Mouse (Mus musculus) ES-E14 (cell line): ENCODE results near the gene Fam53a.

Experiments
- CHD2 ChIP-seq: IDR thresholded peaks from 2 replicates; pipeline ENCODE4 v1.6.1; 2014; ENCODE audit warnings: mild to moderate bottlenecking, low read depth, low read length, inconsistent platforms
- HCFC1 ChIP-seq: IDR thresholded peaks from 2 replicates; pipeline ENCODE4 v1.6.1; 2012; ENCODE audit warnings: low read length, inconsistent platforms, borderline replicate concordance; ENCODE audit not compliant: insufficient read depth
- MAFK ChIP-seq: IDR thresholded peaks from 2 replicates; pipeline ENCODE4 v1.6.1; 2014; ENCODE audit warnings: mild to moderate bottlenecking, low read depth, low read length, inconsistent platforms; ENCODE audit not compliant: insufficient read depth
- ZC3H11A ChIP-seq: IDR thresholded peaks from 2 replicates; pipeline ENCODE4 v1.6.1; 2012; ENCODE audit warnings: low read depth, mild to moderate bottlenecking, inconsistent platforms, low read length, borderline replicate concordance
- ZNF384 ChIP-seq: IDR thresholded peaks from 2 replicates; pipeline ENCODE4 v1.6.1; 2012; ENCODE audit warnings: low read depth, low read length, inconsistent platforms

DNA sequence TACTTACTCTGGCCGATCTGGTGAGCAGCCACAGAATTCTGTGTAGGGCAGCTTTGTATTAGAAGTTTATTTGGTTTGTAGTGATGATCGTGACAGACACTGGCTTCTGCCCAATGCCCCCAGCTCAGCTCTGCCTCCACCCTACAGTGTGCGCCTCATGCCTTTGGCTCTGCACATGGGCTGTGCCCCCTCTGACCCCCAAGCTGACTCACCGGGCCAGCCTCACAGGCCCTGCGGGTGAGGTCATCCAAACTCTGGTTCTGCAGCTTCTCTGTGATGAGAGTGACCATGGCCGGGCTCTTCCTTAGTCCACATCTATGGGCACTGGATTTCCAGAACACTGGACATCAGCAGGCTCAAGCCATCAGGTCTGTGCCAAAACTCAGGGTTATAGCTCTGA, 15.0 kb downstream of the Fam53a start:
- TF ChIP-seq ZC3H11A (no peak), ZNF384 (no peak), HCFC1 (no peak), MAFK (no peak), CHD2 (no peak)
